Mouse (Mus musculus) heart, postnatal 10 days (tissue): ENCODE measurements at regions not wholly inside any gene's neighbourhood (a gene's known extent, or its start where the extent isn't known, plus 50 kb on each side); places are given as distances from the start of the nearest gene placed in this dataset.

Experiments used
- DNase-seq, 2 experiments: peaks; one replicate each; pipeline ENCODE4 v3.0.0; 2021
- intact Hi-C: fragments of 180-260 bp; cut with DNase I; formaldehyde crosslinking; loops from one replicate; pipeline ENCODE4 v1.15.1; 2025

DNA sequence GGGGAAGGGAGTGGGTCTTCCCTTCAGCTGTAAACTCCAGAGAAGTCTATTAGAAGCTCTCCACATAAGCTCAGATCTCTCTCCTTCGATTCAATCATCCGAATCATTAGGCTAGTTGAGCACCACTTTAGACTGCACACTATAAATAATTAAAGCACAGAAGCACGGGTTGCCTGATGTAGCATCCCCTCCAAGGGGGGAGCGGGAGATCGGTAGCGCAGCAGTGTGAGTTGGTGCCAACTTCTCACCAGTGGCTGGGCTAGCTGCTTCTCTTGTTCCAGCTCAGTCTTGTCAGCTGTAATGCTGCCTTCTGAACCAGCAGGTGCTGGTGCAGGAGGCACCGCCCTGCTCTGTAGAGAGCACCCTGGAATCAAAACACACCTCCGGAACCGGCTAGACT, 78.6 kb downstream of the A830031A19Rik start:
- intact Hi-C loops: no loop called here

GRCm38 (mm10) chr11:23994160-23994559, 80.7 kb downstream of the A830031A19Rik start:
- no peak for DNase-seq
- intact Hi-C loops: no loop called here

More for the DNA sequence above, 78.6 kb downstream of the A830031A19Rik start:
- DNase-seq: no peak

DNA sequence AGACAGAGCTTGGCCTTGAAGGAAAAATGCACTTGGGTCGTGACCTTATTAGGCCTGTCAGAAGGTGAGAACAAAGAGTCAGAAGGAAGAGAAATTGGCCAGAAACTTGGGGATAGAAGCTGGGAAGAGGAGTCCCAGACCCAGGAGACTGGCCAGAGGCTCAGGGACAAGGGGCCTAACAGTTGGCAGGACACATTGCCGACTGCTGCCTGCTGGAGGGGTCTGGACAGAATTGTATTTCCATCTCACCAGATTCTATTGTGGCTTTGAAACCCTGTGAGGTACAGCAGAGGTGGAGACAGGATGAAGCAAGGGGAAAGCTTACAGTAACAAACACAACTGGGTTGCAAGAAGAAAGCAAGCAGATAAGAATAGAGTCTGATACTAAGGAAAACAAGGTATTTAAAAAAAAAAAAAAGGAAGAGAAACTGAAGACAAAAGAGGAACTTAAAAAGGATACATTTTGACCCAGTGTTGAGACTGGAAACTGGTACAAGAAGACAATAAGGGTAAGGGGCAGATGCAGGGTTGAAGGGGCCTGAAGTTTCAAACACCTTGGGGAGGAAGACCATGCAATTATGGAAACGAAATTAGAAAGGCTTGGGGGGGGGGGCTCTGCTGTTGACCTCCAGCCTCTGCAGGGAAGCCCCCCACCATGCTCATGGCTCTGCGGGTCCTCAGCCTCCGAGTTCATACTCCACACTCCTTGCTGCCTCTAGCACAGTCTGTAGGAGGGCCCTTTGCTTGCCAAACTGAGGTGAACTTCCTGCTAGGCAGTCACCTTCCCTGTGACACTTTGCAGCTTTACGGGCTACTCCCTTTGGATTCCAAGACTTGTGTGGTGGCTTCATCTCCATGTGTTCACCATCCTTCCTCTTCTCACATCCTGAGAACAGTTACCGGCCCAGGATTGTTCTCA, 87.1 kb downstream of the A830031A19Rik start:
- no peak for DNase-seq
- intact Hi-C loops: no loop called here

DNA sequence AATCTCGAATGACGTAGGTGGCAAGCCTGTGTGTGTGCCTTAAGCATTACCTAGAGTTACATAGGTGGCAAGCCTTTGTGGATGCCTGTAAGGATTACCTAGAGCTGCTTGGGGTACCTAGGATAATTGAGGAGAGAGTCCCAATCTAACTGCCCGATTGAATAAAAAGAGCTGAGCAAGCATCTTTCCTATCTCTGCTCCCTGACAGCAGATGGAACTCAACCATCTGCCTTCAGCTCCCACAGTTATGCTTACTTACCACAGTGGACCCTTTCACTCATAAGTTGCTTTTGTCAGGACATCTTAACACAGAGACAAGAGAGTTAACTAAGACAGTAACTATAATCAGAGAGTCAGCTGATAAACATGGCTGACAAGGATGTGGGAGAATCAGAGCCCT, 89.6 kb downstream of the A830031A19Rik start:
- intact Hi-C loops: no loop called here
- DNase-seq: no peak

GRCm38 (mm10) chr11:23979332-23979731, 84.3 kb upstream of the Papolg start:
- peak; percentile 58 to 79 for DNase-seq
- intact Hi-C loops: loop anchor here (1.0 kb wide), 1 partner anchor 1883 kb away; no protein-coding TSS in a partner anchor

- intact Hi-C loops: no loop called here
- no peak for DNase-seq
Measured at GRCm38 (mm10) chr11:23978300-23978699, 83.2 kb upstream of the Papolg start.

DNA sequence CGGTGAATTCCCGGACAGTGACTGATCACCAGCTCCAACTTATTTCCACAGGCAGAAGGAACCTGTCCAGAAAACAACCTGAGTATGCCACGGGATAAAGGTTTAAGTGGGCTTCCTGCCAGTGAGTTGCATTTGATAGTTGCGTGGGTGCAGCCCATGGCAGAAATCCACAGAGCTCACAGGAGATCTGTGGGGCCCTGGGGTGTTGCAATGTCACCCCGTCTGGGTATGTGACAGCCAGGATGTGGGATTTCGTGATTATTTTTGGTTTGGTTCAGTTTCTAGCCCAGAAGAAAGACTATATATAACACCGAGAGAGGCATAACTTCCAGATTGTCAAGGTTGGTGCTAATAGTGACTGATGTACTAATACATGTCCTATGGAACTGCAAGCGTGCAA, 82.0 kb upstream of the Papolg start:
- intact Hi-C loops: no loop called here
- DNase-seq: no peak

GRCm38 (mm10) chr11:23954323-23954722, 59.3 kb upstream of the Papolg start:
- intact Hi-C loops: loop anchor here (1.0 to 10.0 kb wide), 3 partner anchors 60 to 275 kb away; partner anchors contain the start of gene Papolg
- DNase-seq: peak in 1 of 2 experiments; percentile 4

DNA sequence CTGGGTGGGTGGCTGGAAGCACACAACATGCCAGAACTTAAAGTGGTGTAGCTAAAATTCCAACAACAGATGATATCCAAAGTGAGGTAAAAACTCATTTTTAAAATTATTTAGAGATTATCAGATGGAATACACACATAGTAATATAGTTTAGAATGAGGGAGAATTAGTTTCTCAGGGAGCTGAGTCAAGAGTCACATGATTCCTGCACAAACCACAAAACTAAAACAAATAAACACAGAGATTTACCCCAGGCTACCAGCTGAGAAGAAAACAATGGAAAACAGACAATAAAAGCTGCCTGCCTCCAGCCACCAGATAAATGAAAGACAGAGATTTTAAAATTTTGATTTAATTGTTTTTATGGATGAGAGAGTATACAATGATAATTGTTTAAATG, 50.9 kb upstream of the Papolg start:
- intact Hi-C loops: no loop called here
- DNase-seq: no peak
